Mouse (Mus musculus) E14TG2a.4 (cell line): ENCODE data around the gene Per2.

ENCODE experiments used
- H3K27me3 ChIP-seq: 2 replicates; pipeline ENCODE4 v1.6.1; 2014; ENCODE audit warnings: low read length, control low read depth; ENCODE audit not compliant: insufficient read depth
- H3K36me3 ChIP-seq: 2 replicates; pipeline ENCODE4 v1.6.1; 2014; ENCODE audit warnings: low read length, control low read depth; ENCODE audit not compliant: insufficient read depth
- H3K4me1 ChIP-seq: replicated peaks from 2 replicates; pipeline ENCODE4 v1.6.1; 2014; ENCODE audit warnings: low read depth, low read length, control low read depth
- H3K4me3 ChIP-seq: replicated peaks from 2 replicates; pipeline ENCODE4 v1.5.1; 2014; ENCODE audit warnings: mild to moderate bottlenecking, low read length
- H3K9me3 ChIP-seq: 2 replicates; pipeline ENCODE4 v1.6.1; 2014; ENCODE audit warnings: low read length, control low read depth
- CTCF ChIP-seq: conservative IDR thresholded peaks from 2 replicates; pipeline ENCODE4 v1.5.1; 2014; ENCODE audit warnings: low read length
- NANOG ChIP-seq: IDR thresholded peaks from 2 replicates; pipeline ENCODE4 v1.6.1; 2014; ENCODE audit warnings: borderline replicate concordance, low read length, mixed read lengths
- POU5F1 ChIP-seq: IDR thresholded peaks from 2 replicates; pipeline ENCODE4 v1.6.1; 2014; ENCODE audit warnings: low read length, borderline replicate concordance

Per2 gene

GRCm38 (mm10) chr1:91444841-91445830, 14.0 kb downstream of the Per2 start:
- H3K4me1 ChIP-seq, result no peaks in the 10 kb centered on the region
- H3K9me3 ChIP-seq, result peaks cover 7% of the 10 kb centered on the region
- H3K4me3 ChIP-seq, result no peak overlapping the region
- TF ChIP-seq NANOG (no peak), POU5F1 (no peak)
- no peaks in the 10 kb centered on the region for H3K36me3 ChIP-seq
- peaks cover 11% of the 10 kb centered on the region; the same call in 1 of the 2 replicates for H3K27me3 ChIP-seq

GRCm38 (mm10) chr1:91442350-91442990, 16.7 kb downstream of the Per2 start:
- H3K9me3 ChIP-seq, result peaks cover 5% of the 10 kb centered on the region
- no peak for TF ChIP-seq CTCF
- TF ChIP-seq POU5F1, result no peak
- TF ChIP-seq NANOG, result no peak
- H3K27me3 ChIP-seq, result peaks cover 5% of the 10 kb centered on the region; the same call in 1 of the 2 replicates
- no peaks in the 10 kb centered on the region for H3K36me3 ChIP-seq
- H3K4me3 ChIP-seq, result no peak overlapping the region
- H3K4me1 ChIP-seq, result no peaks in the 10 kb centered on the region

GRCm38 (mm10) chr1:91441855-91442254, 17.3 kb downstream of the Per2 start:
- TF ChIP-seq POU5F1 (no peak), NANOG (no peak), CTCF (no peak)
- no peaks in the 10 kb centered on the region for H3K4me1 ChIP-seq
- H3K4me3 ChIP-seq, result no peak overlapping the region
- peaks cover 5% of the 10 kb centered on the region; the same call in 1 of the 2 replicates for H3K27me3 ChIP-seq
- no peaks in the 10 kb centered on the region for H3K36me3 ChIP-seq
- H3K9me3 ChIP-seq, result no peaks in the 10 kb centered on the region

- Histone ChIP-seq H3K4me1 (no peaks in the 10 kb centered on the region), H3K27me3 (peaks cover 13% of the 10 kb centered on the region), H3K9me3 (no peaks in the 10 kb centered on the region), H3K4me3 (no peak overlapping the region), H3K36me3 (no peaks in the 10 kb centered on the region)
- TF ChIP-seq POU5F1 (no peak), NANOG (no peak), CTCF (no peak)
Observed at GRCm38 (mm10) chr1:91439776-91440175, 19.3 kb downstream of the Per2 start.

GRCm38 (mm10) chr1:91437573-91437972, 21.6 kb downstream of the Per2 start:
- Histone ChIP-seq H3K4me3 (no peak overlapping the region), H3K9me3 (peaks cover 5% of the 10 kb centered on the region; the same call in 1 of the 2 replicates), H3K4me1 (no peaks in the 10 kb centered on the region), H3K27me3 (peaks cover 8% of the 10 kb centered on the region; the same call in 1 of the 2 replicates), H3K36me3 (no peaks in the 10 kb centered on the region)
- no peak for TF ChIP-seq POU5F1
- no peak for TF ChIP-seq NANOG
- TF ChIP-seq CTCF, result no peak

- TF ChIP-seq POU5F1 (no peak), CTCF (no peak), NANOG (no peak)
- H3K27me3 ChIP-seq, result peaks cover 8% of the 10 kb centered on the region; the same call in 1 of the 2 replicates
- H3K4me1 ChIP-seq, result no peaks in the 10 kb centered on the region
- H3K4me3 ChIP-seq, result no peak overlapping the region
- no peaks in the 10 kb centered on the region for H3K36me3 ChIP-seq
- H3K9me3 ChIP-seq, result peaks cover 5% of the 10 kb centered on the region; the same call in 1 of the 2 replicates
Observed at GRCm38 (mm10) chr1:91437083-91437400, 22.1 kb downstream of the Per2 start.

- Histone ChIP-seq H3K36me3 (no peaks in the 10 kb centered on the region), H3K4me1 (no peaks in the 10 kb centered on the region), H3K9me3 (peaks cover 5% of the 10 kb centered on the region; the same call in 1 of the 2 replicates), H3K4me3 (no peak overlapping the region), H3K27me3 (peaks cover 8% of the 10 kb centered on the region; the same call in 1 of the 2 replicates)
- TF ChIP-seq POU5F1 (no peak), NANOG (no peak), CTCF (no peak)
Observed at GRCm38 (mm10) chr1:91436380-91437082, 22.6 kb downstream of the Per2 start.

- TF ChIP-seq NANOG (no peak), CTCF (no peak), POU5F1 (no peak)
- Histone ChIP-seq H3K36me3 (no peaks in the 10 kb centered on the region), H3K4me1 (no peaks in the 10 kb centered on the region), H3K9me3 (peaks cover 5% of the 10 kb centered on the region; the same call in 1 of the 2 replicates), H3K4me3 (no peak overlapping the region), H3K27me3 (peaks cover 8% of the 10 kb centered on the region; the same call in 1 of the 2 replicates)
Observed at GRCm38 (mm10) chr1:91435606-91436130, 23.5 kb downstream of the Per2 start.
